Mouse (Mus musculus) hindbrain, embryonic 16.5 days (tissue): Measurements from ENCODE around the gene Gm27021. TPM values are rescaled to one million over a fixed set of nuclear protein-coding genes. Genes with fewer than 3 reads are reported as not detected.

Experiments used
- ATAC-seq: fragments of 200-750 bp; cut with Nextera tagmentation; 2 replicates; pipeline ENCODE4 v1.8.0; 2017; ENCODE audit warnings: moderate TSS enrichment, moderate library complexity
- H3K27ac ChIP-seq: fragments of 300-500 bp; sonication (generic); 2 replicates; pipeline ENCODE4 v1.5.1; 2014; ENCODE audit warnings: low read depth, mild to moderate bottlenecking, control low read depth, low read length, moderate library complexity
- H3K27me3 ChIP-seq: fragments of 300-500 bp; sonication (generic); replicated peaks from 2 replicates; pipeline ENCODE4 v1.6.1; 2014; ENCODE audit warnings: low read length; ENCODE audit not compliant: control insufficient read depth, insufficient read depth
- H3K36me3 ChIP-seq: fragments of 300-500 bp; sonication (generic); 2 replicates; pipeline ENCODE4 v1.6.1; 2014; ENCODE audit warnings: mild to moderate bottlenecking, low read length, moderate library complexity, mixed read lengths; ENCODE audit not compliant: control insufficient read depth, insufficient read depth
- H3K4me1 ChIP-seq: fragments of 300-500 bp; sonication (generic); 2 replicates; pipeline ENCODE4 v1.6.1; 2014; ENCODE audit warnings: low read depth, low read length; ENCODE audit not compliant: control insufficient read depth, insufficient read depth
- H3K4me2 ChIP-seq: fragments of 300-500 bp; sonication (generic); 2 replicates; pipeline ENCODE4 v1.6.1; 2014; ENCODE audit warnings: mild to moderate bottlenecking, low read length, control low read depth, moderate library complexity
- H3K4me3 ChIP-seq: fragments of 300-500 bp; sonication (generic); 2 replicates; pipeline ENCODE4 v1.5.1; 2014; ENCODE audit warnings: mild to moderate bottlenecking, low read length, control low read depth, moderate library complexity
- H3K9ac ChIP-seq: fragments of 300-500 bp; sonication (generic); 2 replicates; pipeline ENCODE4 v1.6.1; 2014; ENCODE audit warnings: low read depth, mild to moderate bottlenecking, control low read depth, low read length, moderate library complexity
- H3K9me3 ChIP-seq: fragments of 300-500 bp; sonication (generic); 2 replicates; pipeline ENCODE4 v1.6.1; 2014; ENCODE audit warnings: mild to moderate bottlenecking, low read length, moderate library complexity; ENCODE audit not compliant: control insufficient read depth
- WGBS: fragments of 180-500 bp; shearing (Covaris S2); extraction: QIAGEN DNeasy Blood & Tissue Kit; methylation state at CpG from one replicate; pipeline ENCODE4 v1.1.7; 2014; 5-methylcytosine and 5-hydroxymethylcytosine counted together
- polyA plus RNA-seq: library from polyadenylated mRNA; unstranded; fragments of >200 nt; fragmentation: Nextera tagmentation; extraction: Ambion mirVana; gene quantifications from 2 replicates; pipeline ENCODE4 v1.2.1, GENCODE M21; 2015

Gm27021 gene
- polyA plus RNA-seq, 1 experiment from 2014 or later, result 7.9 TPM

- H3K4me1 ChIP-seq, result peaks cover 2% of the 10 kb centered on the region; the same call in 1 of the 2 replicates
Observed at GRCm38 (mm10) chr8:120572534-120572933, 95.3 kb downstream of the Gm27021 start.

GRCm38 (mm10) chr8:120571561-120571960 is 96.3 kb downstream of the Gm27021 start:
- Histone ChIP-seq H3K27ac (no peak overlapping the region), H3K4me3 (no peak overlapping the region), H3K4me2 (no peak overlapping the region), H3K9ac (no peak overlapping the region), H3K27me3 (no peaks in the 10 kb centered on the region), H3K9me3 (no peaks in the 10 kb centered on the region), H3K4me1 (peaks cover 2% of the 10 kb centered on the region; the same call in 1 of the 2 replicates), H3K36me3 (peaks cover 46% of the 10 kb centered on the region)
- WGBS, result 74% methylated on average over 8 of the region's 8 CpGs
- ATAC-seq, result no peak

More at GRCm38 (mm10) chr8:120572534-120572933, 95.3 kb downstream of the Gm27021 start:
- Histone ChIP-seq H3K4me3 (no peak overlapping the region), H3K27me3 (no peaks in the 10 kb centered on the region), H3K9ac (no peak overlapping the region), H3K9me3 (no peaks in the 10 kb centered on the region), H3K36me3 (peaks cover 42% of the 10 kb centered on the region), H3K27ac (no peak overlapping the region), H3K4me2 (no peak overlapping the region)
- WGBS, result 76% methylated on average over 21 of the region's 21 CpGs
- ATAC-seq, result no peak

DNA sequence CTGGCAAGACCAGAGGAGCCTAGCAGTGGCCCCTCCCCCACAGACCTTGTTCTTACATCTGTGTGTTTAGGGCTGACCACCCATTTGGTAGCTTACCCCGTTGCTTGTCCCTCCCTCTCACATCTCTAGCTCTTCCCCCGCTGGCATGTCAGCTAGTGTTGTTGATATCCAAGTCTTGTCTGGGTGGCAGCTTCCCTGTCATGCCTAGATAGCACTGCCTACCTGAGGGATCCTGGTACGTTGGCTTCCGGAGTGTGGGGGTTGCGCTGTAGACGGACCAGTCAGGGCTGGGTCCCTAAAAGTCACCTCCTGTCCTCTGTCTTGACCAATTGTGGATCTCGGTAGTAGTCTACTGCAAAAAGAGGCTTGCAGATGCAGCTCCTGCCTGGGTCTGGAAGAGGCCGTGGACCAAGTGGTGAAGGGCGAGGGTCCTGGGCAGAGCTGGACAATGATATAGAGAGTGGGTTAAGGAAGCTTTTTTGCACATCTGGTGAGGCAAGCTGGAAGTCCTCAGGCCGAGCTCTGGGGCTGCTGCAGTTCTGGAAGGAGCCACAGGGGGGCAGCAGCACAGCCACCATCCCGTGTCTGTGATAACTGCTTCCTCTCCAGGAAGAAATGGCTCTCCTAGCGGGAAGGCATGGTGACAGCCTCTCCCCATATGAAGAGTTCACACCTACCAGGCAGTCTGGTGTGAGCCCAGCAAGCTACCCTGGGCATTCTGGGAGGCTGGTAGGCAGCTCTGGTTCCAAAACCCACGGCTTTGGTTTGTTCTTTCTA is 97.8 kb downstream of the Gm27021 start:
- no peaks in the 10 kb centered on the region for H3K27me3 ChIP-seq
- H3K4me1 ChIP-seq, result peaks cover 9% of the 10 kb centered on the region
- no peaks in the 10 kb centered on the region for H3K9me3 ChIP-seq
- H3K9ac ChIP-seq, result no peak overlapping the region
- no peak overlapping the region for H3K4me2 ChIP-seq
- no peak overlapping the region for H3K4me3 ChIP-seq
- H3K36me3 ChIP-seq, result peaks cover 41% of the 10 kb centered on the region
- H3K27ac ChIP-seq, result no peak overlapping the region
- no peak for ATAC-seq
- 58% methylated on average over 13 of the region's 13 CpGs for WGBS

GRCm38 (mm10) chr8:120569123-120569522 is 98.8 kb downstream of the Gm27021 start:
- H3K4me3 ChIP-seq, result no peak overlapping the region
- 95% methylated on average over 17 of the region's 17 CpGs for WGBS
- H3K9me3 ChIP-seq, result no peaks in the 10 kb centered on the region
- H3K27me3 ChIP-seq, result no peaks in the 10 kb centered on the region
- peaks cover 38% of the 10 kb centered on the region for H3K36me3 ChIP-seq
- H3K4me1 ChIP-seq, result peaks cover 17% of the 10 kb centered on the region
- no peak overlapping the region for H3K9ac ChIP-seq
- H3K27ac ChIP-seq, result no peak overlapping the region
- ATAC-seq, result no peak
- H3K4me2 ChIP-seq, result no peak overlapping the region

- no peak for ATAC-seq
- peaks cover 26% of the 10 kb centered on the region for H3K4me1 ChIP-seq
- H3K4me2 ChIP-seq, result no peak overlapping the region
- 96% methylated on average over 37 of the region's 37 CpGs for WGBS
- H3K4me3 ChIP-seq, result no peak overlapping the region
- H3K9me3 ChIP-seq, result no peaks in the 10 kb centered on the region
- H3K36me3 ChIP-seq, result peaks cover 33% of the 10 kb centered on the region
- no peak overlapping the region for H3K9ac ChIP-seq
- no peak overlapping the region for H3K27ac ChIP-seq
- no peaks in the 10 kb centered on the region for H3K27me3 ChIP-seq
Observed at GRCm38 (mm10) chr8:120568164-120568798, 99.6 kb downstream of the Gm27021 start.

GRCm38 (mm10) chr8:120567731-120568130 is 100.1 kb downstream of the Gm27021 start:
- WGBS, result 94% methylated on average over 17 of the region's 17 CpGs

DNA sequence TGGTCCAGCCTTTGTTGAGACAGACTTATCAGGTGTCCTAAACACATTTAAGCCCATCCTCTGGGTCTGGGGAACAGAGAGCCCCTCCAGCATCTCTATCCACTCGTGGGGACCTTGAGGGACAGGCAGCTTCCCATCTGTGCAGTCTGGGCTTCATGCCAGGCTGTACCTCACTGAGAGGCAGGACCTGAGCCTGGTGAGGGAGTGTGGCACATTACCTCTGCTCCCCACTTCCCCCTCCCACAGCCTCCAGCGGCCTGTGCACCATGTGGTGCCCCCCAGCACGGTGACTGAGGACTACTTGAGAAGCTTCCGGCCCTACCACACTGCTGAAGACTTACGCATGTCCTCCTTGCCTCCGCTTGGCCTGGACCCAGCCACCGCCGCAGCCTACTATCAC is 101.2 kb downstream of the Gm27021 start:
- Histone ChIP-seq H3K27me3 (no peaks in the 10 kb centered on the region), H3K4me1 (peaks cover 39% of the 10 kb centered on the region), H3K4me2 (no peak overlapping the region), H3K27ac (no peak overlapping the region), H3K36me3 (peaks cover 29% of the 10 kb centered on the region), H3K4me3 (no peak overlapping the region), H3K9me3 (no peaks in the 10 kb centered on the region), H3K9ac (no peak overlapping the region)
- no peak for ATAC-seq
- WGBS, result 72% methylated on average over 8 of the region's 8 CpGs

More at GRCm38 (mm10) chr8:120567731-120568130, 100.1 kb downstream of the Gm27021 start:
- Histone ChIP-seq H3K4me1 (peaks cover 31% of the 10 kb centered on the region), H3K27me3 (no peaks in the 10 kb centered on the region), H3K9me3 (no peaks in the 10 kb centered on the region), H3K36me3 (peaks cover 31% of the 10 kb centered on the region), H3K4me2 (no peak overlapping the region), H3K9ac (no peak overlapping the region), H3K27ac (no peak overlapping the region), H3K4me3 (no peak overlapping the region)
- no peak for ATAC-seq

DNA sequence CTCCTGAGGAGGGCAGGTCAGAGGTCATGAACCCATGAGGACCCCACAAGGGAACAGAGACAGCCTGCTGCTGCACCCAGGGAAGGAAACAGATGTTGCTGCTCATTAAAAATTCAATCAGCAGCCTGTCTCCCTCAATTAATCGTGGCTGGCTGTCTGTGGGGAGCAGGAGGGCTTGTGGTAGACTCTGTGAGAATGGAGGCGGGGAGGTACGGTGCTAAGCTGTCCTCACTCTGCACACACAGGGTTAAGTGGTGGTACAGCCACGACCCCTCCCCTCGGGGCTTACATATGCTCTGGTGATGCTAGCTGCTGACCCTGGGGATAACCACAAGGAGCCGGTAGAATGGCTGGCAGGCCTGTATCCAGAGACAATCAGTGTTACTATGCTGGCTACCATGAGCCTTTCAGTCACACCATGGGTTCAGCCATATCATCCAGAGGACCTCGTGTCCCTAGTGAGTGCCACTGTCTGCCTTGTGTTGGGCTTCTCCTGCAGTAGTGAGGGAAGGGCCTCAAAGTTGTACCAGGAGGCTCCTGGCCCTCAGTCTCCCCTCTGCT is 102.6 kb downstream of the Gm27021 start:
- ATAC-seq, result no peak
- H3K27me3 ChIP-seq, result no peaks in the 10 kb centered on the region
- peaks cover 27% of the 10 kb centered on the region for H3K36me3 ChIP-seq
- H3K4me3 ChIP-seq, result no peak overlapping the region
- H3K9ac ChIP-seq, result no peak overlapping the region
- H3K9me3 ChIP-seq, result no peaks in the 10 kb centered on the region
- H3K27ac ChIP-seq, result peak overlapping the region; percentile 13; the same call in 1 of the 2 replicates
- H3K4me1 ChIP-seq, result peaks cover 52% of the 10 kb centered on the region
- WGBS, result 12% methylated on average over 7 of the region's 7 CpGs
- no peak overlapping the region for H3K4me2 ChIP-seq
